Mouse (Mus musculus) heart, postnatal 0 days (tissue): Measurements from ENCODE around the gene Tsga10ip. TPM values are rescaled to one million over a fixed set of nuclear protein-coding genes. Genes with fewer than 3 reads are reported as not detected.

Experiments
- ATAC-seq: fragments of 200-750 bp; cut with Nextera tagmentation; 2 replicates; pipeline ENCODE4 v1.8.0; 2017; ENCODE audit warnings: low read depth, moderate number of reproducible peaks, moderate library complexity; ENCODE audit not compliant: insufficient read depth
- DNase-seq: peaks from one replicate; pipeline ENCODE4 v3.0.0-alpha.2; 2016; ENCODE audit warnings: low spot score
- H3K27ac ChIP-seq: fragments of 300-500 bp; sonication (generic); 2 replicates; pipeline ENCODE4 v1.5.1; 2014; ENCODE audit warnings: low read depth, mild to moderate bottlenecking
- H3K27me3 ChIP-seq: fragments of 300-500 bp; sonication (generic); 2 replicates; pipeline ENCODE4 v1.6.1; 2014; ENCODE audit warnings: low read length, mixed read lengths; ENCODE audit not compliant: control insufficient read depth, insufficient read depth
- H3K36me3 ChIP-seq: fragments of 300-500 bp; sonication (generic); replicated peaks from 2 replicates; pipeline ENCODE4 v1.6.1; 2014; ENCODE audit warnings: low read length, mixed read lengths; ENCODE audit not compliant: control insufficient read depth, insufficient read depth
- H3K4me1 ChIP-seq: fragments of 300-500 bp; sonication (generic); 2 replicates; pipeline ENCODE4 v1.6.1; 2014; ENCODE audit warnings: antibody characterized with exemption; ENCODE audit not compliant: control insufficient read depth, insufficient read depth
- H3K4me2 ChIP-seq: fragments of 300-500 bp; sonication (generic); 2 replicates; pipeline ENCODE4 v1.6.1; 2014; ENCODE audit warnings: low read depth, mild to moderate bottlenecking, low read length, moderate library complexity
- H3K4me3 ChIP-seq: fragments of 300-500 bp; sonication (generic); 2 replicates; pipeline ENCODE4 v1.5.1; 2014; ENCODE audit warnings: low read depth, low read length
- H3K9ac ChIP-seq: fragments of 300-500 bp; sonication (generic); replicated peaks from 2 replicates; pipeline ENCODE4 v1.6.1; 2014; ENCODE audit warnings: low read depth, low read length, mixed read lengths
- H3K9me3 ChIP-seq: fragments of 300-500 bp; sonication (generic); replicated peaks from 2 replicates; pipeline ENCODE4 v1.6.1; 2016; ENCODE audit warnings: low read length; ENCODE audit not compliant: control insufficient read depth
- CTCF ChIP-seq: IDR thresholded peaks from 2 replicates; pipeline ENCODE4 v1.5.1; 2016; ENCODE audit warnings: antibody characterized with exemption, control low read depth, low read depth
- EP300 ChIP-seq: IDR thresholded peaks from 2 replicates; pipeline ENCODE4 v1.6.1; 2016; ENCODE audit warnings: antibody characterized with exemption, low read depth
- WGBS: fragments of 180-500 bp; shearing (Covaris S2); extraction: QIAGEN DNeasy Blood & Tissue Kit; methylation state at CpG from one replicate; pipeline ENCODE4 v1.1.7; 2014; 5-methylcytosine and 5-hydroxymethylcytosine counted together
- polyA plus RNA-seq: library from polyadenylated mRNA; unstranded; fragments of >200 nt; fragmentation: Nextera tagmentation; extraction: Ambion mirVana; gene quantifications from 2 replicates; pipeline ENCODE4 v1.2.1, GENCODE M21; 2015
- total RNA-seq: library from RNA; depleted of rRNA; stranded (reverse); fragments of >200 nt; gene quantifications from 2 replicates; pipeline ENCODE4 v1.2.3, GENCODE M21; 2014; ENCODE audit warnings: low replicate concordance

Gene Tsga10ip
- total and polyA plus RNA-seq, 2 experiments from 2014 or later, result 2.5 to 3.5 TPM

DNA sequence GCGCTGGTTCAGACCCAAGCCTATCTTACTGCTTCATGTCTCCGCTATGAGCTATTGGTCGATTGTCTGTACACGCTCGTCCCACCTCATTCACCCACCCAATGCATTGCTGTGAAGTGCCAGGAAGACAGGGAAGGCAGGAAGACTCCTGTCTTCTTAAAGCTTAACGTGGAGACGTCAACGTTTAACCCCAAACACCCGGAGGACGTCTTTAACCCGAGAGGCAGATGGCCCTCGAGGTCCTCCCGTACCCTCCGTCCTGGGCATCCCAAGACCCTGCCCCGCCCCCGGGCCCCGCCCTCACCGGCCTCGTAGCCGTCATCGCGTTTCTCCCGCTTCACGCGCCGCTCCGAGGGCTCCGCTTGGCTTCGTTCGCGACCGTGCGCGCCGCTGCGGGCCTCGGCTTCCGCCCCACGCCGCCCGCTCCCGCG, 14.3 kb downstream of the Tsga10ip start:
- under 1% methylated on average over 34 of the region's 43 CpGs for WGBS
- Histone ChIP-seq H3K4me2 (peak overlapping the region; percentile 85), H3K9ac (peak overlapping the region; percentile 91), H3K27me3 (no peaks in the 10 kb centered on the region), H3K4me3 (peak overlapping the region; percentile 93), H3K4me1 (peaks cover 25% of the 10 kb centered on the region), H3K36me3 (peaks cover 27% of the 10 kb centered on the region), H3K9me3 (no peaks in the 10 kb centered on the region), H3K27ac (peak overlapping the region; percentile 88)
- ATAC-seq (peak; percentile 37), DNase-seq (no peak)
- TF ChIP-seq CTCF (no peak), EP300 (no peak)

DNA sequence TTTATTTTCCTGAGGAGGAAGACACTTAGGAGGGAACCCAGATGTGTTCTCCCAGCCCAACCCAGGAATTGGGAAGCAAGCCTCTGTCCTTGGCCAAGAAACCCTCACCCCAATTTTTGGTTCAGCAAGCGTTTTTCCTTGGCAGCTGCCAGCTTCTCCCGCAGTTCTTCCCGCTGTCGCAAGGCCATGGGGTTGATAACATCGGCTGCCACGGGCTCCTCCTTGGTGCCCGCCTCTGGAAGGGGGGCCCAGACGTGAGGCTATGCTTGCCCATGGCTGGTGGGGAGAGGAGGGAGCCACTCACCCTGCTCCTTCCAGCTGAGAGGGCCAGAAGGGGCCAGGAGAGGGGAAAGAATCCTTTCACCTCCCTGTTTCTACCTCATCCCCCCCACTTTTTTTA, 17.6 kb downstream of the Tsga10ip start:
- no peak overlapping the region for H3K27ac ChIP-seq
- H3K4me2 ChIP-seq, result no peak overlapping the region
- H3K9ac ChIP-seq, result no peak overlapping the region
- TF ChIP-seq EP300 (no peak), CTCF (no peak)
- 89% methylated on average over 8 of the region's 8 CpGs for WGBS
- DNase-seq, result no peak
- H3K4me1 ChIP-seq, result peaks cover 19% of the 10 kb centered on the region
- no peaks in the 10 kb centered on the region for H3K27me3 ChIP-seq
- no peak for ATAC-seq
- H3K36me3 ChIP-seq, result peaks cover 60% of the 10 kb centered on the region
- no peaks in the 10 kb centered on the region for H3K9me3 ChIP-seq
- no peak overlapping the region for H3K4me3 ChIP-seq

DNA sequence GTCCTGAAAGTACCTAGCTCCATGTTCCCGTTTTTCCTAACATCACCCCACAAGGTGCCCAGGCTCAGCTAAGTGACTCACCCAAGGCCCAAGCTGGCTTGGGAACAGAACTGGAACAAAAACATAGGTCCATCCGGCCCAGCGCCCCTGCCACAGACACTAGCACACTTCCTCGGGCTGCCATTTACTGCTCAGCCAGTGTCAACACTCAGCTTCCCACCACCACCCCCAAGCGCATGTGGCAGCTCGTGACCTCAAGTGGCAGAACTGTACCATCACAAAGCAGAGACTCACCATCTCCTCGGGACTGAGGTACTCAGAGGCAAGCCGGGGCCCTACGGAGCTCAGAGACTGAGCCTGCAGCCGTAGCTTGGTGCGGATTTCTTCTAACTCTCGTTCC, 19.0 kb downstream of the Tsga10ip start:
- no peak overlapping the region for H3K4me3 ChIP-seq
- peaks cover 10% of the 10 kb centered on the region for H3K4me1 ChIP-seq
- no peaks in the 10 kb centered on the region for H3K9me3 ChIP-seq
- H3K4me2 ChIP-seq, result no peak overlapping the region
- no peak overlapping the region for H3K9ac ChIP-seq
- WGBS, result 90% methylated on average over 12 of the region's 12 CpGs
- no peak for ATAC-seq
- DNase-seq, result no peak
- no peak for TF ChIP-seq EP300
- no peak for TF ChIP-seq CTCF
- no peak overlapping the region for H3K27ac ChIP-seq
- no peaks in the 10 kb centered on the region for H3K27me3 ChIP-seq
- H3K36me3 ChIP-seq, result peaks cover 74% of the 10 kb centered on the region

DNA sequence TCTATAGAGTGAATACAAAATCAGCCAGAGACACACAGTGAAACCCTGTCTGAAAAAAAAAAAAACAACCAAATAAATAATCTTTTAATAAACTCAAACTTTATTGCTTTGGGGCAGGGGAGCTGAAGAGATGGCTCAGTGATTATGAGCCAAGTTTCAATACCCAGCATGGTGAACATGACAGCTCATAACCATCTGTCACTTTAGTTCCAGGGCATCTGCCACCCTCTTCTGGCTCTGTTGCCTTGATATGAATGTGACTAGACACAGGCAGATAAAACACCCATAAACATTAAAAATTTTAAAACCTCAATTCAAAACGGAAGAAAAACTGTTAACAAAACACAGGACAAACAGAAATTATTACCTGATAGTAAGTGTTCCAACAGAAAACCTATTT, 24.9 kb downstream of the Tsga10ip start:
- Histone ChIP-seq H3K9ac (no peak overlapping the region), H3K27ac (no peak overlapping the region), H3K27me3 (no peaks in the 10 kb centered on the region), H3K4me3 (no peak overlapping the region), H3K4me2 (no peak overlapping the region), H3K4me1 (no peaks in the 10 kb centered on the region), H3K36me3 (peaks cover 59% of the 10 kb centered on the region), H3K9me3 (no peaks in the 10 kb centered on the region)
- 83% methylated on average over 1 of the region's 1 CpGs for WGBS
- DNase-seq, result no peak
- ATAC-seq, result no peak
- TF ChIP-seq EP300 (no peak), CTCF (no peak)

DNA sequence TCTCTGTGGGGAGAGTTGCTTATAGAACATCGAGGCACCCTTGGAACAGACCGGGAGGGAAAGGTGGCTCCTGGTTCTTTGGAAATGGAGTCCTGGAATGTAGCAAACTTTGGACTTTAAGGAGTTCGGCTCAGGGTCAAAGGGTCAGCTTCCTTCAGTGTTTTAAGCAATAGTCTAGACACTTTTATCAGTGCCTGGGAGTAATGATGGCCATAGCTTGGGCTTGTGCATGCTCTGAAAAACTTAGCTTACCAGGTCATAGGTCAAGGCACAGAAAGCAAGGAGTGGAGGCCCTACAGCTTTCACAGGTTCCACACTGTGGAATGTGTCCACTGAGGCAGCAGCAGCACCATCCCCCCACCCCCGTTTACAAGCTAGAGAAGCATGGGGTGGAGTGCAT, 27.6 kb downstream of the Tsga10ip start:
- TF ChIP-seq EP300 (no peak), CTCF (no peak)
- Histone ChIP-seq H3K9me3 (no peaks in the 10 kb centered on the region), H3K9ac (no peak overlapping the region), H3K4me1 (no peaks in the 10 kb centered on the region), H3K27me3 (no peaks in the 10 kb centered on the region), H3K4me2 (no peak overlapping the region), H3K27ac (no peak overlapping the region), H3K36me3 (peaks cover 55% of the 10 kb centered on the region), H3K4me3 (no peak overlapping the region)
- DNase-seq, result no peak
- ATAC-seq, result no peak
- WGBS, result 66% methylated on average over 4 of the region's 4 CpGs

DNA sequence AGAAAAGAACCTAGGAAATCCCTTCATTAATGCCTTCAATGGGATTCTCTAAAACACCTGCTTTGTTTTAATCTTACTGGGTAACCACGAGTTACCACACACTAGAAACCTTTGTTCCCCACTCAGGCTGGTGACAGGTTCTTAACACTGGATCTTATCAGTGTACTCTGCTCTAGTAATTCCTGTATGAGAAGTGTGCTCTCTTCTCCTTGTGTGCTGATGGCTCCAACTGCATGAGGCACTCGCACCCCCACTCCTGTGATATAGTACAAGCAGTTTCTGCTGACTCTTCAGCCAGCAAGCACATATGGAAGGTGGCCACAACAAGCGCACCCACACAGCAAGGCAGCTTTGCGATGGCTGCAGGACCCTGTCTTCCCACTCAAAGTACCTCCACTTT, 28.1 kb downstream of the Tsga10ip start:
- DNase-seq, result no peak
- Histone ChIP-seq H3K27ac (no peak overlapping the region), H3K27me3 (no peaks in the 10 kb centered on the region), H3K36me3 (peaks cover 55% of the 10 kb centered on the region), H3K4me2 (no peak overlapping the region), H3K9me3 (no peaks in the 10 kb centered on the region), H3K4me1 (no peaks in the 10 kb centered on the region), H3K4me3 (no peak overlapping the region), H3K9ac (no peak overlapping the region)
- no peak for TF ChIP-seq EP300
- no peak for TF ChIP-seq CTCF
- no peak for ATAC-seq
- 62% methylated on average over 4 of the region's 4 CpGs for WGBS
